Mouse (Mus musculus) hindbrain, embryonic 16.5 days (tissue): ENCODE data around the gene A3galt2. TPM values are rescaled to one million over a fixed set of nuclear protein-coding genes. Genes with fewer than 3 reads are reported as not detected.

Experiments
- ATAC-seq: fragments of 200-750 bp; cut with Nextera tagmentation; 2 replicates; pipeline ENCODE4 v1.8.0; 2017; ENCODE audit warnings: moderate TSS enrichment, moderate library complexity
- H3K27ac ChIP-seq: fragments of 300-500 bp; sonication (generic); 2 replicates; pipeline ENCODE4 v1.5.1; 2014; ENCODE audit warnings: low read depth, mild to moderate bottlenecking, control low read depth, low read length, moderate library complexity
- H3K27me3 ChIP-seq: fragments of 300-500 bp; sonication (generic); replicated peaks from 2 replicates; pipeline ENCODE4 v1.6.1; 2014; ENCODE audit warnings: low read length; ENCODE audit not compliant: control insufficient read depth, insufficient read depth
- H3K36me3 ChIP-seq: fragments of 300-500 bp; sonication (generic); 2 replicates; pipeline ENCODE4 v1.6.1; 2014; ENCODE audit warnings: mild to moderate bottlenecking, low read length, moderate library complexity, mixed read lengths; ENCODE audit not compliant: control insufficient read depth, insufficient read depth
- H3K4me1 ChIP-seq: fragments of 300-500 bp; sonication (generic); 2 replicates; pipeline ENCODE4 v1.6.1; 2014; ENCODE audit warnings: low read depth, low read length; ENCODE audit not compliant: control insufficient read depth, insufficient read depth
- H3K4me2 ChIP-seq: fragments of 300-500 bp; sonication (generic); 2 replicates; pipeline ENCODE4 v1.6.1; 2014; ENCODE audit warnings: mild to moderate bottlenecking, low read length, control low read depth, moderate library complexity
- H3K4me3 ChIP-seq: fragments of 300-500 bp; sonication (generic); 2 replicates; pipeline ENCODE4 v1.5.1; 2014; ENCODE audit warnings: mild to moderate bottlenecking, low read length, control low read depth, moderate library complexity
- H3K9ac ChIP-seq: fragments of 300-500 bp; sonication (generic); 2 replicates; pipeline ENCODE4 v1.6.1; 2014; ENCODE audit warnings: low read depth, mild to moderate bottlenecking, control low read depth, low read length, moderate library complexity
- H3K9me3 ChIP-seq: fragments of 300-500 bp; sonication (generic); 2 replicates; pipeline ENCODE4 v1.6.1; 2014; ENCODE audit warnings: mild to moderate bottlenecking, low read length, moderate library complexity; ENCODE audit not compliant: control insufficient read depth
- WGBS: fragments of 180-500 bp; shearing (Covaris S2); extraction: QIAGEN DNeasy Blood & Tissue Kit; methylation state at CpG from one replicate; pipeline ENCODE4 v1.1.7; 2014; 5-methylcytosine and 5-hydroxymethylcytosine counted together
- polyA plus RNA-seq: library from polyadenylated mRNA; unstranded; fragments of >200 nt; fragmentation: Nextera tagmentation; extraction: Ambion mirVana; gene quantifications from 2 replicates; pipeline ENCODE4 v1.2.1, GENCODE M21; 2015

A3galt2 gene
- polyA plus RNA-seq, 1 experiment from 2014 or later, result 0.23 TPM

DNA sequence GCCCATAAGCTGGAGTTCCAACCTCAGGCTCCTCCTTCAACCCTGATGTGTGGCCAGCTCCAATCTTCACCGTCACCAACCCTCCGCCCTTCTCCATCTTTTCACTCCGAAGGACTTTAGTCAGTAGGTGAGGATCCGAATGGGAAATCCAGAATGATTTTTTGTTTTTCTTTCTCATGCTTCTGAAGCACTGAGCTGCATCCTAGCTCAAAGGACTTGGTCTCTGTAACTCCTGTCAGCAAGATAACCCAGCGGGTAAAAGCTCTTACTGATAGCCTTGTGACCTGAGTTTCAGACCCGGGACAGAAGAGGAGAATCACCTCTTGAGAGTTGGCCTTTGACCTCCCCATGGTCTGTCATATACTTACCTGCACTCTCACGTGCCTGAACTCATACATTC is 61.8 kb downstream of the A3galt2 start:
- Histone ChIP-seq H3K4me1 (peaks cover 3% of the 10 kb centered on the region), H3K9ac (no peak overlapping the region), H3K27ac (no peak overlapping the region; the same call in 1 of the 2 replicates), H3K4me3 (no peak overlapping the region), H3K36me3 (no peaks in the 10 kb centered on the region), H3K9me3 (no peaks in the 10 kb centered on the region), H3K4me2 (no peak overlapping the region), H3K27me3 (no peaks in the 10 kb centered on the region)
- ATAC-seq, result no peak
- WGBS, result 68% methylated on average over 7 of the region's 7 CpGs

Other genes with a start within 250 kb of the A3galt2 start
- gene Zscan20, start 145.3 kb upstream of the A3galt2 start, polyA plus RNA-seq, result 4.3 and 4.9 TPM in 2 replicates
- gene Tlr12, start 136.7 kb upstream of the A3galt2 start, polyA plus RNA-seq, result 1.6 and 2.0 TPM in 2 replicates
- gene Phc2, start 100.7 kb upstream of the A3galt2 start, polyA plus RNA-seq, result 19.9 and 23.5 TPM in 2 replicates
- 29.8 and 33.2 TPM in 2 replicates for gene Zfp362, start 50.7 kb downstream of the A3galt2 start, polyA plus RNA-seq
- 23.8 and 25.1 TPM in 2 replicates for gene Trim62, start 128.2 kb downstream of the A3galt2 start, polyA plus RNA-seq
- gene Azin2, start 207.1 kb downstream of the A3galt2 start, polyA plus RNA-seq, result 23.0 and 23.3 TPM in 2 replicates
- gene Ak2, start 236.6 kb downstream of the A3galt2 start, polyA plus RNA-seq, result 86.5 and 88.6 TPM in 2 replicates